Mouse (Mus musculus) embryonic facial prominence, embryonic 11.5 days (tissue): ENCODE results near the gene Gm7168. TPM values are rescaled to one million over a fixed set of nuclear protein-coding genes. Genes with fewer than 3 reads are reported as not detected.
"Not testable (repeated sequence)": the region's sequence is repeated elsewhere in the genome, so short reads cannot be mapped to it uniquely, and the experiment has no call there.

Experiments
- ATAC-seq: fragments of 200-750 bp; cut with Nextera tagmentation; replicated peaks from 2 replicates; pipeline ENCODE4 v1.8.0; 2017; ENCODE audit warnings: low read depth; ENCODE audit not compliant: insufficient number of reproducible peaks, low FRiP score, low TSS enrichment
- DNase-seq: peaks from one replicate; pipeline ENCODE4 v3.0.0-alpha.2; 2015; ENCODE audit warnings: low spot score
- H3K27ac ChIP-seq: fragments of 300-500 bp; sonication (generic); replicated peaks from 2 replicates; pipeline ENCODE4 v1.5.1; 2014; ENCODE audit warnings: mild to moderate bottlenecking, low read depth, low read length, control low read depth
- H3K27me3 ChIP-seq: fragments of 300-500 bp; sonication (generic); 2 replicates; pipeline ENCODE4 v1.6.1; 2014; ENCODE audit warnings: mild to moderate bottlenecking, low read length, moderate library complexity, mixed read lengths; ENCODE audit not compliant: control insufficient read depth, insufficient read depth
- H3K36me3 ChIP-seq: fragments of 300-500 bp; sonication (generic); replicated peaks from 2 replicates; pipeline ENCODE4 v1.6.1; 2014; ENCODE audit warnings: low read depth, mild to moderate bottlenecking, low read length, moderate library complexity, mixed read lengths; ENCODE audit not compliant: control insufficient read depth, insufficient read depth
- H3K4me1 ChIP-seq: fragments of 300-500 bp; sonication (generic); 2 replicates; pipeline ENCODE4 v1.6.1; 2014; ENCODE audit warnings: low read length, mixed read lengths; ENCODE audit not compliant: control insufficient read depth, insufficient read depth
- H3K4me2 ChIP-seq: fragments of 300-500 bp; sonication (generic); 2 replicates; pipeline ENCODE4 v1.6.1; 2014; ENCODE audit warnings: low read depth, mild to moderate bottlenecking, control low read depth, low read length, moderate library complexity
- H3K4me3 ChIP-seq: fragments of 300-500 bp; sonication (generic); 2 replicates; pipeline ENCODE4 v1.5.1; 2014; ENCODE audit warnings: low read depth, low read length, control low read depth
- H3K9ac ChIP-seq: fragments of 300-500 bp; sonication (generic); replicated peaks from 2 replicates; pipeline ENCODE4 v1.6.1; 2014; ENCODE audit warnings: mild to moderate bottlenecking, control low read depth, low read length
- H3K9me3 ChIP-seq: fragments of 300-500 bp; sonication (generic); replicated peaks from 2 replicates; pipeline ENCODE4 v1.6.1; 2016; ENCODE audit warnings: mild to moderate bottlenecking, low read length, inconsistent platforms, mixed read lengths; ENCODE audit not compliant: control insufficient read depth
- WGBS: fragments of 180-500 bp; shearing (Covaris S2); extraction: QIAGEN DNeasy Blood & Tissue Kit; methylation state at CpG from one replicate; pipeline ENCODE4 v1.1.7; 2014; 5-methylcytosine and 5-hydroxymethylcytosine counted together
- polyA plus RNA-seq: library from polyadenylated mRNA; unstranded; fragments of >200 nt; fragmentation: Nextera tagmentation; extraction: Ambion mirVana; gene quantifications from 2 replicates; pipeline ENCODE4 v1.2.1, GENCODE M21; 2014

The Gm7168 gene
- polyA plus RNA-seq, 1 experiment from 2014 or later = not detected

DNA sequence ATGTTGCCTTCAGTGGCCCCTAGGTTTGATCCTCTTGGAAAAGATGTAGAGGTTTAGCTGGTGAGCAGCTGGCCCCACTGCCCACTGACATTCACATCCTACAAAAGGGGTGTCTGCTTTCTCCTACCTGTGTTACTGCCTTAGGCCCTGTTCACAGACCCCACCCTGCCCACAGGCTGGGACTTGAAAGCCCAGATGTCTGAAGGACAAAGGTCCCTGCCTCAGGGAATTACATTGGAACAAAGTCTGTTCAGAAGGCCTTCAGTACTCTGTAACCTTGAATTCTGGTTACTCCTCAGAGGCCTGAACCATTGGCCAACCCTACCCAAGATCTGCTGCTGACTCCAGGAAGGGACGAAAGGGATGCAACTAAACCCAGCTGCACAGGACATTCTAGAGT lies 39.5 kb downstream of the Gm7168 start:
- no peak overlapping the region for H3K9ac ChIP-seq
- no peak overlapping the region for H3K27ac ChIP-seq
- 79% methylated on average over 1 of the region's 1 CpGs for WGBS
- no peaks in the 10 kb centered on the region for H3K4me1 ChIP-seq
- no peak overlapping the region for H3K4me3 ChIP-seq
- H3K9me3 ChIP-seq = no peaks in the 10 kb centered on the region
- H3K36me3 ChIP-seq = no peaks in the 10 kb centered on the region
- no peak overlapping the region for H3K4me2 ChIP-seq
- no peaks in the 10 kb centered on the region for H3K27me3 ChIP-seq
- no peak for ATAC-seq
- DNase-seq = no peak

DNA sequence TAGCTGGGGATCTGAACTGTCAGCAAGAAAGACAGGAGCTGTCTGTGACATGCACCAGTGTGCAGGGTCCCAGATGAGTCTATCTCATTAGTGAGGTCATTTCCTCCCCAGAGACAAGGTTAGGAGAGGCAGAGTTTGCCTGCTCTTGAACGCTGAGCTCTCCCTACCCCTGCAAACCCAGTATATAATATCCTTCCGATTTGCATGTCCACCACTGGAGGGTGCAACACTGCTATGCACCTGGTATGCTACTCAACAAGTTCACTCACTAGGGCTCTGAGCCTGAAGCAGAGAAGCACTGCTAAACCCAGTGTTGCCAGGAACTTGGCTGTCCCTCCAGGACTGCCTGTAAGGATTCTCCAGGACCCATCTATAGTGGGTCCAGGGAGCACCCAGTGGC lies 45.3 kb downstream of the Gm7168 start:
- not testable (repeated sequence) for H3K4me1 ChIP-seq, H3K27ac ChIP-seq, H3K27me3 ChIP-seq, H3K36me3 ChIP-seq, H3K9me3 ChIP-seq, H3K4me3 ChIP-seq, H3K9ac ChIP-seq, H3K4me2 ChIP-seq, ATAC-seq
- 67% methylated on average over 2 of the region's 2 CpGs for WGBS
- DNase-seq = peak; percentile 2

Other genes with a start within 250 kb of the Gm7168 start
- gene Afdn, start 187.8 kb upstream of the Gm7168 start, polyA plus RNA-seq = 64.3 and 67.6 TPM in 2 replicates
- gene Tcte2, start 186.5 kb upstream of the Gm7168 start, polyA plus RNA-seq = 4.4 and 4.6 TPM in 2 replicates
- gene Gm7356, start 55.3 kb downstream of the Gm7168 start, polyA plus RNA-seq = not detected in 2 replicates
- not detected in 2 replicates for gene Gm7358, start 111.2 kb downstream of the Gm7168 start, polyA plus RNA-seq